Mouse (Mus musculus) brain, adult 2 months (tissue): Measurements from ENCODE around the gene Hist1h2ak.
A peak's percentile ranks its signal among the peaks of the same experiment; 100 is the strongest.
"Not testable (repeated sequence)": the region's sequence is repeated elsewhere in the genome, so short reads cannot be mapped to it uniquely, and the experiment has no call there.

Experiments used
- DNase-seq: peaks from one replicate; pipeline ENCODE4 v3.0.0; 2011; ENCODE audit warnings: low read depth, low spot score

Gene Hist1h2ak

DNA sequence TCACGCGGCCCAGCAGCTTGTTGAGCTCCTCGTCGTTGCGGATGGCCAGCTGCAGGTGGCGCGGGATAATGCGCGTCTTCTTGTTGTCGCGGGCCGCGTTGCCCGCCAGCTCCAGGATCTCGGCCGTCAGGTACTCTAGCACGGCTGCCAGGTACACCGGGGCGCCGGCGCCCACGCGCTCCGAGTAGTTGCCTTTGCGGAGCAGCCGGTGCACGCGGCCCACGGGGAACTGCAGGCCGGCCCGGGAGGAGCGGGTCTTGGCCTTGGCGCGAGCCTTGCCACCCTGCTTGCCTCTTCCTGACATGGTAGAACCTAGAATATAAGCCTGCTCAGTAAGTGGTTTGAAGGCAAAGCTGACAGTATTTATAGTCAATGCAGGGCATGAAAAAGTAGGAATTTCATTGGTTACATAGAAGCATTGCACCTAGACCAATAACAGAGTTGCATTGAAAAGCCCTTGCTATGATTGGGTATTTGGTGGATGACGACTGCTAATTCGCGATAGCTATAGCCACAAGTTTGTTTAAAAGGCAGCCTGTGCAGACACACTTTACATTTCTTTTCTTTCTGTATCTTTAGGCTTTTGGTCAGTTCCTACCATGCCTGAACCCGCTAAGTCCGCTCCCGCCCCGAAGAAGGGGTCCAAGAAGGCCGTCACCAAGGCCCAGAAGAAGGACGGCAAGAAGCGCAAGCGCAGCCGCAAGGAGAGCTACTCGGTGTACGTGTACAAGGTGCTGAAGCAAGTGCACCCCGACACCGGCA is at the start of gene Hist1h2ak, which contains the start of gene Hist1h2bn:
Gene Hist1h2ak, minus strand, starts transcription at position 304 of the 762 bp plus-strand sequence.
Gene Hist1h2bn, plus strand, starts transcription at position 600 of the 762 bp plus-strand sequence.
- peak; percentile 98 for DNase-seq

DNA sequence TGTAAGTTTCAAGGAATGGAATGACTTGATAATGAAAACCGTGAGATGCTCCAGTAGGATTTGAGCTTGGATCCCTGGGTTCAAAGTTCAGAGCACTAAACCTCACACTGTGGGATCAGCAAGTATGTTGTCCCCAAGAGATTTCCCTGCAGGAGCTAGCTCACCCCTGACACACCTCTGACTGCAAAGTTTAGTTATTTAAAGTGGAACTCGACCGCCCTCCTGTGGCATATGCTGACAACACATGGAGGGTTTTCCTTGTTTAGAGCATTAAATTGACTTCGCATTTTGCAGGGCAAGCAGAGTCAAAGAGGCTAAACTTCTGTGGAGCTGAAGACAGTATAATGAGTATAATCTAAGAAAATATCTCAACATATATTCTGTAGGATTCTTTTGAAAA is 49.4 kb upstream of the Hist1h2ak start:
- DNase-seq, result not testable (repeated sequence)

- not testable (repeated sequence) for DNase-seq
These were observed 43.5 kb upstream of the Hist1h2ak start for GRCm38 (mm10) chr13:21797163-21797562.

- DNase-seq, result no peak
These were observed 42.0 kb upstream of the Hist1h2ak start for GRCm38 (mm10) chr13:21795584-21795983.

- DNase-seq, result no peak
These were observed 37.1 kb upstream of the Hist1h2ak start for GRCm38 (mm10) chr13:21790601-21791283.

DNA sequence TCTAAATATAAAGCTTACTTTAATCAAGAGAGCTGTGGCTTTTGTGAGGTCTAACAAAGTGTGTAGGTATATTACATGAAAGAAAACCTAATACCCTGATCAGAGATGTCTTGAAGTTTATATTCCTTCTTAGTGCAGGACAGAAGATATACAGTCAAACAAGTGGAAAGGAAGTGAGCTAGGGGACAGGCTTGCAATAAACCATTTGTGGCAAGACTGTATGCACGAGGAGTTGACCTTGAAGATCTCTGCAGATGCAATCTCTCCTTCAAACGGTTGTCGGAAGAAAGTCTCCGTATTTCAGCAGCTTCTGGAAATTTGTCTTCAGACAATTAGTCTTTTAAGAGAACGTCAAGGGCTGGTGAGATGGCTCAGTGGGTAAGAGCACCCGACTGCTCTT is 36.3 kb upstream of the Hist1h2ak start:
- DNase-seq, result no peak

DNA sequence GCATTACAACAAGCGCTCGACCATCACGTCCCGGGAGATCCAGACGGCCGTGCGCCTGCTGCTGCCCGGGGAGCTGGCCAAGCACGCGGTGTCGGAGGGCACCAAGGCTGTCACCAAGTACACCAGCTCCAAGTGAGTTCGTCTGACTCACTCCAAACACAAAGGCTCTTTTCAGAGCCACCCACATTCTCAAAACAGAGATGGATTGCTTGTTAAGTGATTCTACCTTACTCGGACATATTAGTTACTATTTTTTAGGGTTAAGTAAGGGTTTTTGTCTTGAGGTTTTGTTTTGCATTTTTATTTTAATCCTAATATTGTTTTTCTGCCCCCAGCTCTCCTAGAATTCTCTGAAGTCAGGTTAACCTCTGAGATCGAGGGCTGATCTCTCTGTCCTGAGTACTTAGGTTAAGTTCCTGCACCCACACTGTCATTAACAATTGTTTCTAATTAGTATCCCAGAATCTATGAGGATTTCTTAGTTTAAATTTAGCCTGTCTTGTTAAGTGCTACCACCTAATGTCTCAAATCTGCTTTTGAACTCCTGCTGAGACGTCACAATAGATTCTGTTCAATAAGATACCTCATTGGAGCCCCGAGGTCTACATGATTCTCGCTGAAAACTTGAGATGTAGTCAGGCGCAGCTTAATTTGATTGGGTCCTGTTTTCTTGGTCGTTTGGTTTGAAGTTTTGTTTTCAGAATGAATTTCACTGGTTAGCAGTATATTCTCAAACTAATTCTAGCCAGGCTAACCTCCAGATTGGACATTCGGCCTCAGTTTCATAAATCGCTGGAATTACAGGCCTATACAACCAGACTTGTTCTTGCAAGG is 34.4 kb upstream of the Hist1h2ak start:
- no peak for DNase-seq

DNA sequence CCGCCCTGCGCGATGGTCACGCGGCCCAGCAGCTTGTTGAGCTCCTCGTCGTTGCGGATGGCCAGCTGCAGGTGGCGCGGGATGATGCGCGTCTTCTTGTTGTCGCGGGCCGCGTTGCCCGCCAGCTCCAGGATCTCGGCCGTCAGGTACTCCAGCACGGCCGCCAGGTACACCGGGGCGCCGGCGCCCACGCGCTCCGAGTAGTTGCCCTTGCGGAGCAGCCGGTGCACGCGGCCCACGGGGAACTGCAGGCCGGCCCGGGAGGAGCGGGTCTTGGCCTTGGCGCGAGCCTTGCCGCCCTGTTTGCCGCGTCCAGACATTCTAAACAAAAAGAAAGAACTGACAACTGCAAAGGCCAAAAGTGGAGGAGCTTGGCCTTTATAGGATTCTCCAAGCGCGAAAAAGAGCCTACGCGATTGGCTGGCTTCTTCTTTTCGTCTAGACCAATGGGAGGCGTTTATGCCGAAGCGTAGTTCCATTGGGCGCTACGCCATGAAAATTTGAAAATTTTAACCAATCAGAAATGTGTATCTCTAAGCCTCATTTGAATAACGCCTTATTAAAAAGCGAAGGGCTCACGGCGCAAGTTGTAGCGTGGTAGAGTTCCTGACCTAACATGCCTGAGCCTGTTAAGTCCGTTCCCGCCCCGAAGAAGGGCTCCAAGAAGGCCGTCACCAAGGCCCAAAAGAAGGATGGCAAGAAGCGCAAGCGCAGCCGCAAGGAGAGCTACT is 33.4 kb upstream of the Hist1h2ak start, which contains the start of the genes Hist1h2an and Hist1h2bp:
Gene Hist1h2an, minus strand, starts transcription at position 320 of the 731 bp plus-strand sequence.
Gene Hist1h2bp, plus strand, starts transcription at position 563 of the 731 bp plus-strand sequence.
- DNase-seq, result peak; percentile 99

GRCm38 (mm10) chr13:21786189-21786898 is 32.7 kb upstream of the Hist1h2ak start:
- no peak for DNase-seq

- DNase-seq, result no peak
These were observed 30.7 kb upstream of the Hist1h2ak start for GRCm38 (mm10) chr13:21784311-21784710.

- peak; percentile 62 for DNase-seq
These were observed 30.1 kb upstream of the Hist1h2ak start for GRCm38 (mm10) chr13:21783734-21784161.

GRCm38 (mm10) chr13:21783255-21783617 is 29.6 kb upstream of the Hist1h2ak start, which contains the start of gene Hist1h3i:
Gene Hist1h3i (minus strand): TSS chr13:21783370.
- peak; percentile 96 for DNase-seq

- DNase-seq, result not testable (repeated sequence)
These were observed 29.0 kb upstream of the Hist1h2ak start for GRCm38 (mm10) chr13:21782361-21783254.

DNA sequence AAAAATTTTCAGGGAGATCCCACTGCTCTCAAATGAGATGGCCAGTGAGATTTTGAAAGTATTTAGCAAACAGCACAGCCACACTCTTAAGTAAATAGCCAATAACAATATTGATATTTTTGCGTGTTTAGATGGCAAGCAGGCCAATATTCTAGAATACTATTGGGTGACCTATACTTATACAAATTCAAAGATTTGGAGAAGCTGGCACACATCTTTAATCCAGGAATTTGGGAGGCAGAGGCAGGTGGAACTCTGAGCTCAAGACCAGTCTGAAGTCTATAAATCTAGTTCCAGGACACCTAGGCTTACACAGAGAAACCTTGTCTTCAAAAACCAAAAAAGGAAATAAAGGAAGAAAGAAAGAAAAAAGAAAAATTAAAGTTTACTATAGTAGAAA is 28.0 kb upstream of the Hist1h2ak start:
- no peak for DNase-seq

DNA sequence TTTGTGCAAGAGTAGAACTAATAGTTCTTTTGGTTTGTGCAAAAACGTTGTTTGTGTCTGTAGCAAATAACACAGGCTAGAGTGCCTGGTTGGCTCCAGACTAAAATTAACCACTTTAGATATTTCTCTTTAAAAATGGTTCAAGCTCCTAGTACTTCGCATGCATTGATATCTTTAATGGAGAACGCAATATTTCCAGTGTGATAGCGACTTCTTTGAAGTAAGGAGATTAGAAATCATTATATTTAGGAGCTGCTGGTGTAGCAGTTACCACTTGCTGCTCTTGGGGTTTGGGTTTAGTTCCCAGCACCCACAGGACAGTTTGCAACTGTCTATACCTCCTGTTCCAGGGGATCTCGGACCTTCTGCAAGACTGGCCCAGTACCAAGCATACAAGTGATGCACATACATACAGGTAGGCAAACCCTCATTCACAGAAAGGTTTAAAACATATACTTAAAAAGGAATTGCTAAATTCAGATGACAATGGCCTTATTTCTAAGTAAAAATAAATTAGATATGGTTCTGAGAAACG is 27.5 kb upstream of the Hist1h2ak start:
- no peak for DNase-seq

DNA sequence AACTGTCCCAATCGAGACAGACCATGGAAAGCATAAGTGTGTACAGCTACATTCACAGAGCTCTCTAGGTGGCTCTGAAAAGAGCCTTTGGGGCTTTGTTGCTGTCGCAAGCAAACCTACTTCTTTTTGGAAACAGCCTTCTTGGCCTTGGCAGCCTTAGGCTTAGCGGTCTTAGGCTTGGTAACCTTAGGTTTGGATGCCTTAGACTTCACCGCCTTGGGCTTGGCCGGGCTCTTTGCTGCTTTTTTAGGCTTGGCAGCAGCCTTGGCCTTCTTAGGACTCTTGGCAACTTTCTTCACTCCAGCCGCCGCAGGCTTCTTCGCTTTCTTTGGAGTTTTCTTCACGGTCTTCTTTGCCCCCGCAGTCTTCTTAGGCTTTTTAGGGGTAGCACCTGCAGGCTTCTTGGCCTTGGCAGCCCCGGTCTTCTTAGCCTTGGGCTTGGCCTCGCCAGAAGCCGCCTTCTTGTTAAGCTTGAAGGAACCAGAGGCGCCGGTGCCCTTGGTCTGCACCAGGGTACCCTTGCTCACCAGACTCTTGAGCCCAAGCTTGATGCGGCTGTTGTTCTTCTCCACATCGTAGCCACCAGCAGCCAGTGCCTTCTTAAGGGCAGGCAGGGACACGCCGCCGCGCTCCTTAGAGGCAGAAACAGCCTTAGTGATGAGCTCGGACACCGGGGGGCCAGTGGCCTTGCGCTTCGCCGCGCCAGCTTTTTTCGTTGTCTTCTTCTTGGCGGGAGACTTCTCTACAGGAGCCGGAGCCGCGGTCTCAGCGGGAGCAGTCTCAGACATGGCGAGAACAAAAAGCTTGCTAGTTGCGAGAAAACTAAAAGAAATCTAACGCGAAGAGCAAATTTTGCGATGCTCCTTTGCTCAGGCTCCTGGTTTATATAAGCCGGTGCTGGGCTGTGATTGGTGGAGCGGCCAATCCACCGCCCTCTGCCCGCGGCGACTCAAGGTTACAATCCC is 26.4 kb upstream of the Hist1h2ak start, which contains the start of gene Hist1h1b:
Gene Hist1h1b, minus strand, starts transcription at position 859 of the 965 bp plus-strand sequence.
- DNase-seq, result peak; percentile 89
